Mouse (Mus musculus): ENCODE results near the gene Tnp2. TPM values are rescaled to one million over a fixed set of nuclear protein-coding genes. Genes with fewer than 3 reads are reported as not detected.

Tnp2 gene
- not detected for total RNA-seq (2021)
- long read RNA-seq, experiment 1 = 0 reads
- long read RNA-seq, experiment 2 = 0 reads

GRCm38 (mm10) chr16:10788271-10788670 is at the start of gene Tnp2:
TSS of gene Tnp2 (minus strand) at chr16:10788660.
- TF ChIP-seq CTCF (IDR thresholded peaks at IDR 0.05) = no peak
- DNase-seq = no peak
- peak within 1 kb of the TSS; percentile 94; the same call in 1 of the 2 replicates for H3K27ac ChIP-seq
- no peak within 1 kb of the TSS for H3K4me3 ChIP-seq
- intact Hi-C loops (cut with DNase I) = no loop called here

GRCm38 (mm10) chr16:10837903-10838302 is 49.4 kb upstream of the Tnp2 start:
- no peak overlapping the region for H3K4me3 ChIP-seq
- intact Hi-C loops (cut with DNase I) = no loop called here
- no peak for TF ChIP-seq CTCF (IDR thresholded peaks at IDR 0.05)
- H3K27ac ChIP-seq = peak overlapping the region; percentile 48; the same call in 1 of the 2 replicates
- DNase-seq = no peak

GRCm38 (mm10) chr16:10837250-10837649 is 48.8 kb upstream of the Tnp2 start:
- no peak overlapping the region; the same call in 1 of the 2 replicates for H3K27ac ChIP-seq

DNA sequence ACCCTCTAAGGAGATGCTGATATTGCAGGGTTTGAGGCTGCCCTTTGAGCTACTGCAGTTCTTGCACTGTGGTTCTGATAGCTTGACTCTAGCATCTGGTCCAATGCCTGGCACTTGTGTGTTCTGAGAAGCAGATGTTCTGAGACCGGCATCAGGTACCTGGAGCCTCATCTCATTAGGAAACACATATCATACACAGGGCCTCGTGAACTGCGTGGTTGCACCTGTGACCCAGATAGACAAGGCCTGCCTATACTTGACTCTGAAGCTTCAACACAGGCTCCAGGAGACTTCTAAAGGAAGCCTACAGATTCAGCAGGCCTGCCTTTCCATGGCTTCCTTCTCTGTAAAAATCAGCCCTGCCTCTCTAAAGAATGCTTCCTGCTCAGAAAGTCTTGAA is 47.9 kb upstream of the Tnp2 start:
- no peak for DNase-seq
- intact Hi-C loops (cut with DNase I) = no loop called here
- TF ChIP-seq CTCF (IDR thresholded peaks at IDR 0.05) = no peak
- no peak overlapping the region for H3K27ac ChIP-seq
- H3K4me3 ChIP-seq = no peak overlapping the region

More at GRCm38 (mm10) chr16:10837250-10837649, 48.8 kb upstream of the Tnp2 start:
- intact Hi-C loops (cut with DNase I) = no loop called here
- no peak for TF ChIP-seq CTCF (IDR thresholded peaks at IDR 0.05)
- no peak overlapping the region for H3K4me3 ChIP-seq
- no peak for DNase-seq

DNA sequence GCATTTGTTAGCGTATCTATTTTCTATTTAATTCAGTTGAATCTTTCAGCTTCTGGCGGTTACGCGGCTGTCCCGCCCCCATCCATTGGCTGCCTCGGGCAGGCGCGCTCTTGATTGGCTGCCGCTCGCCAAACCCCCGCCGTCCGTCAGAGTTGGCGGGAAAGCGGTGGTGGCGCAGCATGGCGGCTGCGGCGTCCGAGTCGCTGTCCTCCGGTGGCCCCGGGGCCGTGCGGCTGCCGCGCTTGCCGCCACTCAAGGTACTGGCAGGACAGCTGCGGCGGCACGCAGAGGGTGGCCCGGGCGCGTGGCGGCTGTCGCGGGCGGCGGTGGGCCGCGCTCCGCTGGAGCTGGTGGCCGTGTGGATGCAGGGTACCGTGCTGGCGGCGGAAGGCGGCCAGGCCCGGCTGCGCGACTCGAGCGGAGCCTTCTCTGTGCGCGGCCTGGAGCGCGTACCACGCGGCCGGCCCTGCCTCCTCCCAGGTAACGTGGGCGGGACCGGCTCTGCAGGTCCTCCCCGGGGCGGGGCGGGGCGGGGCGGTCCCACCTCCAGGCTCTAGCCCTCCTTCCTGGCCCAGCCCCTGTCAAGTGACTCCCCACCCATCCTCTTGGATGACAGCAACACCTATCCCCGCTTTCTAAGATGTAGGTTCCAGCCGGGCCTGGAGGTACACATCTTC is 46.6 kb upstream of the Tnp2 start, which contains the start of gene Rmi2:
Rmi2 (plus strand) TSS at position 149 of the 677 bp plus-strand sequence.
- intact Hi-C loops (cut with DNase I) = no loop called here
- peak; percentile 94 for DNase-seq

GRCm38 (mm10) chr16:10834542-10834910 is 46.1 kb upstream of the Tnp2 start:
- peak overlapping the region; percentile 91 for H3K4me3 ChIP-seq
- no peak for DNase-seq
- intact Hi-C loops (cut with DNase I) = no loop called here
- H3K27ac ChIP-seq = peak overlapping the region; percentile 79
- TF ChIP-seq CTCF (IDR thresholded peaks at IDR 0.05) = no peak

More for the DNA sequence above, 46.6 kb upstream of the Tnp2 start, which contains the start of gene Rmi2:
- Histone ChIP-seq H3K4me3 (peak within 1 kb of the TSS; percentile 91), H3K27ac (peak within 1 kb of the TSS; percentile 79)
- no peak; the same call in 1 of the 2 replicates for TF ChIP-seq CTCF (IDR thresholded peaks at IDR 0.05)

DNA sequence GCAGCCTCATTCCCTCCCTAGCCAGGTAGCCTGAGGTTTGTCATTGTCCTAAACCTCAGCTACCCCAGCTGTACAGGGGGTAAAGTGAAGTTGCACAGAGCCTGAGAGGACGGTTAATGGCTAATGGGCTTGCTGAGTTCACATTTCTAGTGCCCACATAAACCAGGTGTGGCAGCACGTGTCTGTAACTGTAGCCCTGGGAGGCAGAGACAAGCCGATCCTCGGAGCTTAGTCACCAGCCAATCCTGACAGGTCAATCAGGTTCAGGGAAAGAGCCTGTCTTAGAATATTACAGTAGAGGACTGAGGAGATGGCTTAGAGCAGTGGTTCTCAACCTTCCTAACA is 40.0 kb upstream of the Tnp2 start:
- no peak overlapping the region for H3K4me3 ChIP-seq
- H3K27ac ChIP-seq = no peak overlapping the region
- TF ChIP-seq CTCF (IDR thresholded peaks at IDR 0.05) = no peak
- intact Hi-C loops (cut with DNase I) = no loop called here
- no peak for DNase-seq

- no peak for DNase-seq
- no peak overlapping the region for H3K27ac ChIP-seq
- intact Hi-C loops (cut with DNase I) = no loop called here
- TF ChIP-seq CTCF (IDR thresholded peaks at IDR 0.05) = no peak
- H3K4me3 ChIP-seq = no peak overlapping the region
Observed at GRCm38 (mm10) chr16:10827766-10828460, 39.5 kb upstream of the Tnp2 start.

GRCm38 (mm10) chr16:10827269-10827668 is 38.8 kb upstream of the Tnp2 start:
- no peak for DNase-seq
- intact Hi-C loops (cut with DNase I) = no loop called here
- no peak for TF ChIP-seq CTCF (IDR thresholded peaks at IDR 0.05)
- Histone ChIP-seq H3K27ac (no peak overlapping the region), H3K4me3 (no peak overlapping the region)

DNA sequence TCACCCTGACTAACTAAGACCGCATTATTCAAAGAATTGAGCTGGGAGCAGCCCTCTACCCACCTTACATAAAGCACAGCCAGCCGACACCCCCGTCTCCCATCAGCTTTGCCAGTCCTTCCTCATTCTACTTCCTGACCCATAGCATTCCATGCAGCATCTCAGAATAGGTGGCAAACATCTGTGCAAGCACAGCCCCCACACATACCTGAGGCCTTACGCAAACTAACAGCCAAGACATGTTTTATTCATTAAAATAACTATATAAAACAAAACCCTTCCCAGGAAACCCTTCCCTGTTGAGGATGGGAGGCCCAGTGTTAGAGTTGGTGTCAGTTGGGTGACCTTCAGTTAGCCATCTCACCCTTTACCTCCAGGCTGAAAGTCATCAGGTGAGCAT is 37.4 kb upstream of the Tnp2 start:
- Histone ChIP-seq H3K27ac (no peak overlapping the region), H3K4me3 (no peak overlapping the region)
- DNase-seq = no peak
- intact Hi-C loops (cut with DNase I) = no loop called here
- no peak for TF ChIP-seq CTCF (IDR thresholded peaks at IDR 0.05)

GRCm38 (mm10) chr16:10824536-10824935 is 36.1 kb upstream of the Tnp2 start:
- DNase-seq = no peak
- TF ChIP-seq CTCF (IDR thresholded peaks at IDR 0.05) = no peak
- Histone ChIP-seq H3K27ac (no peak overlapping the region), H3K4me3 (no peak overlapping the region)
- intact Hi-C loops (cut with DNase I) = no loop called here

DNA sequence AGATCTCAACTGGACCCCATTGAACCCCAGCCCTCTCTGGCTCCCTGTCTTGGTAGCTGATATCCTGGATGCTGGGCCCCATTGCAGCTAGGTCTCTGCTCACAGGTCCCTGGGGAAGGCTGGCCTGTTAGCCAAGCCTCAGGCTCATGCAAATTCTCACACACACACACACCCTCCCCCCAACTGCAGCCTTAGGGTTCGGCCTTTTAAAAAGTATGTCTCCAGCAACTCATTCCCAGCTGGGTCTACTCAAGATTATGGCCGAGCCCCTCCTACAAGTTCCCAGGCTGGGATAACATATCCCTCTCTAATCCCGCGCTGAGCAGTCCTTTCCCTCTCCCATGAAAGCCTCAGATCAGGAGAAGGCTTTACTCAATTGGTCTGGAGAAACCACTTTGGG is 32.9 kb upstream of the Tnp2 start:
- no peak overlapping the region for H3K27ac ChIP-seq
- intact Hi-C loops (cut with DNase I) = no loop called here
- TF ChIP-seq CTCF (IDR thresholded peaks at IDR 0.05) = no peak
- H3K4me3 ChIP-seq = no peak overlapping the region
- DNase-seq = no peak

DNA sequence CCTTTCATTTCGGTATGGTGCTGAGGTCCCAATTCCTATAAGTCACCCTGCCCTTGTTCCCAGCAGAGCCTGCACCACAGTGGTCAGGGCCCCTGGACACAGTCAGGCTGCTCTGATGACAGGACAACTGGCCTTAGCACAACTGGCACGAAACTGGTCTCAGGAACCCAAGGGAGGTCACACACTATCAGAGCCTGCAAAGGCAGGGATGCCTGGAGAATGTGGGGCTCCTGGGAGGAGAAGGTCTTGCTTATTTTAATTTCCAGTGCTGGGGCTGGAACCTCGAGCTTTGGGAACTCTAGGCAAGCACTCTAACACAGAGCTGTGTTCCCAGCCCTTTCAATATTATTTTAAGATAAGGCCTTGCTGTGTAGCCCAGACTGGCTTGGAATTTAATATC is 31.5 kb upstream of the Tnp2 start:
- Histone ChIP-seq H3K27ac (no peak overlapping the region), H3K4me3 (no peak overlapping the region)
- peak; percentile 48 for DNase-seq
- no peak for TF ChIP-seq CTCF (IDR thresholded peaks at IDR 0.05)
- intact Hi-C loops (cut with DNase I) = no loop called here

Data from gastrocnemius, adult 2 months (tissue).